In the genomic region with DNA sequence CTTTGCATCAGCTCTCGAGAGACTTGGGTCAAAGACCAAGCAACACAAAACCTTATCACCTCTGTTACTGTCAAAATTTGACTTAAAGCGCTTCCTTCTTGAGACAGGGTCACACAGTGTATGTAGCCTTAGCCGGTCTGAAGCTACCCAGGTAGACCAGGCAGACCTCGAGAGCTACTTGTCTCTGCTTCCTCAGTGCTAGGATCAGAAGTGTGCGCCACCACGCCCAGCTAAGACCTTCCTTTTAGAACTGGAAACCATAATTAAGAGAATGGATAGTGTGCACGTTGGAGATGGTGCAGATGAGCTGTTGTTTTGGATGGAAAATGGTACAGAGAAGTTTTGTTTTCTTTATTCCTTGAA, we compare ENCODE assay signal across 8 mouse cellular contexts. TPM values are rescaled to one million over a fixed set of nuclear protein-coding genes. Genes with fewer than 3 reads are reported as not detected.
A peak's percentile ranks its signal among the peaks of the same experiment; 100 is the strongest.
DNase-seq lines count a peak whose midpoint lies in the region; ATAC-seq lines count a peak whose summit lies in the region.

No protein-coding gene starts in this region.

- H3K9ac ChIP-seq in kidney, embryonic 16.5 days (replicated peaks; ENCODE audit: low read length) = peak overlapping the region; percentile 85
- H3K9ac ChIP-seq in hindbrain, embryonic 13.5 days = peak overlapping the region; percentile 92

- ATAC-seq in kidney, embryonic 16.5 days (ENCODE audit: low FRiP score, low TSS enrichment) = peak; percentile 64
- ATAC-seq in hindbrain, embryonic 13.5 days (ENCODE audit: low FRiP score) = peak; percentile 77

- H3K36me3 ChIP-seq in kidney, embryonic 16.5 days (ENCODE audit: insufficient read depth, low read length) = no peaks in the 10 kb centered on the region
- H3K36me3 ChIP-seq in hindbrain, embryonic 13.5 days = no peaks in the 10 kb centered on the region
- no peaks in the 10 kb centered on the region for H3K36me3 ChIP-seq in midbrain, embryonic 10.5 days

- no peaks in the 10 kb centered on the region for H3K27me3 ChIP-seq in kidney, embryonic 16.5 days (ENCODE audit: insufficient read depth, low read length)
- no peaks in the 10 kb centered on the region for H3K27me3 ChIP-seq in hindbrain, embryonic 13.5 days
- no peaks in the 10 kb centered on the region for H3K27me3 ChIP-seq in midbrain, embryonic 10.5 days (ENCODE audit: low read depth, poor library complexity, severe bottlenecking)

- peaks cover 29% of the 10 kb centered on the region for H3K4me1 ChIP-seq in kidney, embryonic 16.5 days (ENCODE audit: insufficient read depth, low read length)
- peaks cover 26% of the 10 kb centered on the region for H3K4me1 ChIP-seq in hindbrain, embryonic 13.5 days (replicated peaks)
- H3K4me1 ChIP-seq in midbrain, embryonic 10.5 days = peaks cover 23% of the 10 kb centered on the region

- 2% methylated on average over 7 of the region's 7 CpGs for WGBS in kidney, embryonic 16.5 days
- WGBS in hindbrain, embryonic 13.5 days = 6% methylated on average over 7 of the region's 7 CpGs
- 6% methylated on average over 7 of the region's 7 CpGs for WGBS in midbrain, embryonic 10.5 days

- H3K27ac ChIP-seq in kidney, embryonic 16.5 days (ENCODE audit: low read length) = peak overlapping the region; percentile 87
- peak overlapping the region; percentile 94 for H3K27ac ChIP-seq in hindbrain, embryonic 13.5 days
- H3K27ac ChIP-seq in midbrain, embryonic 10.5 days (replicated peaks) = peak overlapping the region; percentile 93

- no peak for DNase-seq in kidney, postnatal 10 days
- peak; percentile 26 for DNase-seq in c-Kit-negative CD71-positive TER-119-positive erythroid progenitor cells, embryonic 14.5 days (ENCODE audit: low read depth, low spot score)
- DNase-seq in midbrain, embryonic 10.5 days (ENCODE audit: low spot score) = no peak
- DNase-seq in gastrocnemius, adult 8-10 months (ENCODE audit: low spot score in 2 of 2) = no peak
- no peak for DNase-seq in embryo, embryonic 11 days
- DNase-seq in kidney, adult 8-10 months = no peak

- H3K4me3 ChIP-seq in kidney, embryonic 16.5 days (ENCODE audit: low read length) = peak overlapping the region; percentile 85
- peak overlapping the region; percentile 88 for H3K4me3 ChIP-seq in hindbrain, embryonic 13.5 days
- peak overlapping the region; percentile 90 for H3K4me3 ChIP-seq in midbrain, embryonic 10.5 days

- H3K4me2 ChIP-seq in kidney, embryonic 16.5 days (replicated peaks; ENCODE audit: low read depth, low read length) = peak overlapping the region; percentile 80
- H3K4me2 ChIP-seq in hindbrain, embryonic 13.5 days = peak overlapping the region; percentile 71

- H3K9me3 ChIP-seq in kidney, embryonic 16.5 days (ENCODE audit: low read length) = no peaks in the 10 kb centered on the region
- H3K9me3 ChIP-seq in hindbrain, embryonic 13.5 days = no peaks in the 10 kb centered on the region
- no peaks in the 10 kb centered on the region for H3K9me3 ChIP-seq in midbrain, embryonic 10.5 days (replicated peaks)

RNA-seq across cellular contexts. Expression of a gene that starts 4.2 kb away (rescaled TPM):
- 34.3 and 36.5 TPM in 2 replicates for polyA plus RNA-seq in kidney, embryonic 16.5 days (2015; fragmentation: Nextera tagmentation; extraction: Ambion mirVana)
- 43.4 and 49.5 TPM in 2 replicates for polyA plus RNA-seq in hindbrain, embryonic 13.5 days (2015; fragmentation: Nextera tagmentation; extraction: Ambion mirVana)
- 21.1 and 22.0 TPM in 2 replicates for polyA plus RNA-seq in midbrain, embryonic 10.5 days (2016; fragmentation: Nextera tagmentation; extraction: Ambion mirVana)
- total RNA-seq in gastrocnemius, adult 8-10 months (2022) = 10 to 100 TPM; 64.2 to 79.1 (median 72.1) TPM
